Mouse (Mus musculus) B cell, adult 62 days (primary cell): ENCODE data around the gene Psmd6. TPM values are rescaled to one million over a fixed set of nuclear protein-coding genes. Genes with fewer than 3 reads are reported as not detected.

Source experiments
- total RNA-seq: library from RNA; stranded (reverse); gene quantifications from 4 replicates; pipeline ENCODE4 v1.2.4, GENCODE M21; 2023

Gene Psmd6
- 93.3 to 106 TPM (median 94.5 TPM) in 4 replicates for total RNA-seq

GRCm38 (mm10) chr14:14120230-14121096 is at the start of gene Psmd6:
TSS of gene Psmd6 (minus strand) at chr14:14120984.

Other genes with a start within 250 kb of the Psmd6 start
- gene Gm281, start 206.5 kb downstream of the Psmd6 start, total RNA-seq: not detected in 4 replicates
- gene Atxn7, start 159.5 kb downstream of the Psmd6 start, total RNA-seq: 64.9 to 76.4 TPM (median 67.6 TPM) in 4 replicates
- 59.0 to 70.5 TPM (median 64.2 TPM) in 4 replicates for gene Thoc7, start 159.1 kb downstream of the Psmd6 start, total RNA-seq
- not detected in 4 replicates for gene Olfr720, start 65.9 kb upstream of the Psmd6 start, total RNA-seq
- not detected in 4 replicates for gene Olfr31, start 201.8 kb upstream of the Psmd6 start, total RNA-seq
- 23.8 to 32.3 TPM (median 28.4 TPM) in 4 replicates for gene Il3ra, start 225.3 kb upstream of the Psmd6 start, total RNA-seq